Comparison of ENCODE assay signal across 8 mouse cellular contexts in genomic region chr4:98102625-98103336, GRCm38 (mm10).
DNase-seq lines count a peak whose midpoint lies in the region; ATAC-seq and TF ChIP-seq lines count a peak whose summit lies in the region.

No protein-coding gene starts in this region.

- H3K4me2 ChIP-seq in hindbrain, embryonic 11.5 days (replicated peaks; ENCODE audit: low read depth, low read length), result no peak overlapping the region
- peak overlapping the region; percentile 3; the same call in 1 of the 2 replicates for H3K4me2 ChIP-seq in embryonic facial prominence, embryonic 13.5 days
- peak overlapping the region; percentile 35 for H3K4me2 ChIP-seq in midbrain, embryonic 12.5 days (replicated peaks)

- no peak for TF ChIP-seq POLR2A in cerebellum, adult 2 months (IDR thresholded peaks at IDR 0.05; ENCODE audit: borderline replicate concordance, insufficient read depth, low read length)

- no peaks in the 10 kb centered on the region for H3K36me3 ChIP-seq in hindbrain, embryonic 10.5 days
- H3K36me3 ChIP-seq in hindbrain, embryonic 11.5 days (ENCODE audit: control insufficient read depth, insufficient read depth, low read length), result no peaks in the 10 kb centered on the region
- H3K36me3 ChIP-seq in embryonic facial prominence, embryonic 13.5 days, result 0 out of 2 replicates have a peak, but pooled peaks cover 4% of the 10 kb centered on the region
- H3K36me3 ChIP-seq in midbrain, embryonic 12.5 days, result no peaks in the 10 kb centered on the region

- H3K27ac ChIP-seq in hindbrain, embryonic 10.5 days, result peak overlapping the region; percentile 71
- no peak overlapping the region for H3K27ac ChIP-seq in hindbrain, embryonic 11.5 days (ENCODE audit: low read depth, low read length)
- H3K27ac ChIP-seq in embryonic facial prominence, embryonic 13.5 days, result peak overlapping the region; percentile 71
- H3K27ac ChIP-seq in midbrain, embryonic 12.5 days (replicated peaks), result peak overlapping the region; percentile 70
- no peak overlapping the region for H3K27ac ChIP-seq in cerebellum, adult 2 months (ENCODE audit: insufficient read depth, low read length)

- TF ChIP-seq CTCF in cerebellum, adult 2 months (IDR thresholded peaks at IDR 0.05; ENCODE audit: borderline replicate concordance, insufficient read depth, low read depth, low read length), result no peak

- DNase-seq in hindbrain, embryonic 10.5 days (ENCODE audit: low spot score), result no peak
- DNase-seq in hindbrain, embryonic 11.5 days (ENCODE audit: low spot score), result no peak
- peak; percentile 50 for DNase-seq in layer of hippocampus, adult 9-11 months
- DNase-seq in B cell, adult 2 months, result no peak
- no peak for DNase-seq in embryo, embryonic 9.5 days (ENCODE audit: extremely low spot score)
- no peak for DNase-seq in cerebellum, adult 2 months

- ATAC-seq in hindbrain, embryonic 11.5 days (ENCODE audit: low FRiP score), result no peak
- no peak for ATAC-seq in embryonic facial prominence, embryonic 13.5 days (ENCODE audit: insufficient number of reproducible peaks, insufficient read depth, low FRiP score, low TSS enrichment, low read depth)
- ATAC-seq in midbrain, embryonic 12.5 days (ENCODE audit: low FRiP score, low read depth), result peak; percentile 42

- H3K9me3 ChIP-seq in hindbrain, embryonic 10.5 days, result no peaks in the 10 kb centered on the region
- no peaks in the 10 kb centered on the region for H3K9me3 ChIP-seq in hindbrain, embryonic 11.5 days (ENCODE audit: control insufficient read depth, low read length)
- H3K9me3 ChIP-seq in embryonic facial prominence, embryonic 13.5 days, result no peaks in the 10 kb centered on the region
- H3K9me3 ChIP-seq in midbrain, embryonic 12.5 days, result no peaks in the 10 kb centered on the region

- 73% methylated on average over 24 of the region's 24 CpGs for WGBS in hindbrain, embryonic 10.5 days
- 69% methylated on average over 24 of the region's 24 CpGs for WGBS in hindbrain, embryonic 11.5 days
- 60% methylated on average over 24 of the region's 24 CpGs for WGBS in embryonic facial prominence, embryonic 13.5 days
- WGBS in midbrain, embryonic 12.5 days, result 32% methylated on average over 24 of the region's 24 CpGs
- WGBS in cerebellum, adult 2 months, result 76% methylated on average over 24 of the region's 24 CpGs

- no peak overlapping the region for H3K4me3 ChIP-seq in hindbrain, embryonic 10.5 days
- H3K4me3 ChIP-seq in hindbrain, embryonic 11.5 days (ENCODE audit: low read depth, low read length), result no peak overlapping the region
- H3K4me3 ChIP-seq in embryonic facial prominence, embryonic 13.5 days, result no peak overlapping the region
- 0 out of 2 replicates have a peak overlapping the region, but pooled peaks have one; percentile 1 for H3K4me3 ChIP-seq in midbrain, embryonic 12.5 days
- no peak overlapping the region for H3K4me3 ChIP-seq in cerebellum, adult 2 months (replicated peaks; ENCODE audit: insufficient read depth, low read depth, low read length)

- peaks cover 37% of the 10 kb centered on the region for H3K27me3 ChIP-seq in hindbrain, embryonic 10.5 days (ENCODE audit: insufficient read depth, poor library complexity, severe bottlenecking)
- H3K27me3 ChIP-seq in hindbrain, embryonic 11.5 days (ENCODE audit: control insufficient read depth, insufficient read depth, low read length), result no peaks in the 10 kb centered on the region
- H3K27me3 ChIP-seq in embryonic facial prominence, embryonic 13.5 days, result no peaks in the 10 kb centered on the region
- H3K27me3 ChIP-seq in midbrain, embryonic 12.5 days, result peaks cover 40% of the 10 kb centered on the region
- no peaks in the 10 kb centered on the region for H3K27me3 ChIP-seq in cerebellum, adult 2 months (ENCODE audit: control insufficient read depth, insufficient read depth, low read length)

- peaks cover 87% of the 10 kb centered on the region for H3K4me1 ChIP-seq in hindbrain, embryonic 10.5 days (replicated peaks)
- H3K4me1 ChIP-seq in hindbrain, embryonic 11.5 days (replicated peaks; ENCODE audit: control insufficient read depth, insufficient read depth, low read length), result peaks cover 20% of the 10 kb centered on the region
- H3K4me1 ChIP-seq in embryonic facial prominence, embryonic 13.5 days, result peaks cover 77% of the 10 kb centered on the region
- peaks cover 80% of the 10 kb centered on the region for H3K4me1 ChIP-seq in midbrain, embryonic 12.5 days
- peaks cover 15% of the 10 kb centered on the region for H3K4me1 ChIP-seq in cerebellum, adult 2 months (ENCODE audit: control insufficient read depth, insufficient read depth, low read length)

- H3K9ac ChIP-seq in hindbrain, embryonic 11.5 days (ENCODE audit: low read depth, low read length), result no peak overlapping the region
- 0 out of 2 replicates have a peak overlapping the region, but pooled peaks have one; percentile 22 for H3K9ac ChIP-seq in embryonic facial prominence, embryonic 13.5 days
- 0 out of 2 replicates have a peak overlapping the region, but pooled peaks have one; percentile 31 for H3K9ac ChIP-seq in midbrain, embryonic 12.5 days (replicated peaks)

Comparison
In these comparisons a context has a peak if more than half of its experiments do, and no peak if none do; other contexts are left out.
1. H3K27ac ChIP-seq: peak in hindbrain, embryonic 10.5 days (single experiment), embryonic facial prominence, embryonic 13.5 days (single experiment) and midbrain, embryonic 12.5 days (single experiment); none in hindbrain, embryonic 11.5 days (single experiment) and cerebellum, adult 2 months (single experiment).